Mouse (Mus musculus): ENCODE measurements around the gene Tpk1.

DNA sequence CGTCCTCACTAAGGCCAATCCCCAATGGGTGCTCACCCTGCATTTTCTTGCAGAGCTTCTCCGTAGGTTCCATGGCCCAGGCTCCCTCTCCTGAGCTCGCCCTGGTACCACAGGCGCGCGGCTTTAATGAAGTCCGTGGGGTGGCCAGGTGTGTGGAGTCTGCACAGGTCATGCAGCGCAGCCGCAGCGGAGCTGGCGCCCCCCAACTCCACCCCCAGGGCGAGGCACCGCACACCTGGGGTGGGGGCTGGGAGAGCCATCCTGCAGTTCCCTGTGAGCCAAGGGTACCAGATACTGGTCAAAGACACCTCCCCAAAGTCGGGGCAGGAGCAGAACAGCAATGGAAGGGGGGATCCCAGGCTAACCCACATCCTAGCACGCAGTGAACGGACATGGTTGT lies 356.6 kb downstream of the Tpk1 start, which contains the start of gene Nobox:
- TF ChIP-seq CTCF (IDR thresholded peaks at IDR 0.05; ENCODE audit: low read depth) (no peak), EP300 (IDR thresholded peaks at IDR 0.05; ENCODE audit: low read depth) (no peak)
